Mouse (Mus musculus) megakaryocyte-erythroid progenitor cell, adult 5-6 weeks (primary cell): Measurements from ENCODE around the gene Cxcr2. TPM values are rescaled to one million over a fixed set of nuclear protein-coding genes. Genes with fewer than 3 reads are reported as not detected.
A peak's percentile ranks its signal among the peaks of the same experiment; 100 is the strongest.

Experiments
- ATAC-seq: replicated peaks from 2 replicates; pipeline ENCODE4 v1.8.0; 2016; ENCODE audit warnings: mild to moderate bottlenecking, inconsistent platforms; ENCODE audit not compliant: severe bottlenecking, poor library complexity, low FRiP score, low TSS enrichment
- total RNA-seq, 2 experiments: library from RNA; stranded (forward) in 1 of 2; stranded (reverse) in 1 of 2; fragments of 200-1000, 215-1000 nt in 1 of 2; fragments of >200 nt in 1 of 2; fragmentation: Nextera tagmentation in 1 of 2; gene quantifications; 2 replicates each; pipeline ENCODE4 v1.2.3; 2014 to 2017

The Cxcr2 gene
- total RNA-seq, 2 experiments from 2014 or later: 0.38 TPM; not detected in 1

GRCm38 (mm10) chr1:74192711-74193110 lies 38.9 kb downstream of the Cxcr2 start:
- no peak for ATAC-seq

DNA sequence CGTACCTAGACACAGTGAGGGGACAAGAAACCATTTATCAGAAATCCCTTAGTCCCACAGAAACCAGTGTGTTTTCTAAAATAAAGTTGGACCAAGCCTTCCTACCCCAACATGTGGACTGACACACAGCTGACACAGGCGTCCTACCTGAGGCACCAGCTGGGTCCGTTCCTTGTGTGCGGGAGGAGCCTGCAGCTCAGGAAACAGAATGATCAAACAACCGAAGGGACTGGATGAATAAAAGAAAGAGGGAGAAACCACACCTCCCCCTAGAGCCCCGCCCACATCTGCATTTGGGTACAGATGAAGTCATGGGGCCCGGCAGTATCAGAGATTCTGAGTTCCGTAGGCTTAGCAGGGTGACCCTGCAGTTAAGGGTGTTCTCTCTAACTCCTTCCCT lies 40.7 kb downstream of the Cxcr2 start, which contains the start of gene Cxcr1:
Cxcr1 (minus strand) TSS at position 187 of the 400 bp plus-strand sequence.
- no peak for ATAC-seq

GRCm38 (mm10) chr1:74195961-74196360 lies 42.2 kb downstream of the Cxcr2 start:
- peak; percentile 80 for ATAC-seq

- ATAC-seq: no peak
These were observed 43.0 kb downstream of the Cxcr2 start for GRCm38 (mm10) chr1:74196621-74197419.

DNA sequence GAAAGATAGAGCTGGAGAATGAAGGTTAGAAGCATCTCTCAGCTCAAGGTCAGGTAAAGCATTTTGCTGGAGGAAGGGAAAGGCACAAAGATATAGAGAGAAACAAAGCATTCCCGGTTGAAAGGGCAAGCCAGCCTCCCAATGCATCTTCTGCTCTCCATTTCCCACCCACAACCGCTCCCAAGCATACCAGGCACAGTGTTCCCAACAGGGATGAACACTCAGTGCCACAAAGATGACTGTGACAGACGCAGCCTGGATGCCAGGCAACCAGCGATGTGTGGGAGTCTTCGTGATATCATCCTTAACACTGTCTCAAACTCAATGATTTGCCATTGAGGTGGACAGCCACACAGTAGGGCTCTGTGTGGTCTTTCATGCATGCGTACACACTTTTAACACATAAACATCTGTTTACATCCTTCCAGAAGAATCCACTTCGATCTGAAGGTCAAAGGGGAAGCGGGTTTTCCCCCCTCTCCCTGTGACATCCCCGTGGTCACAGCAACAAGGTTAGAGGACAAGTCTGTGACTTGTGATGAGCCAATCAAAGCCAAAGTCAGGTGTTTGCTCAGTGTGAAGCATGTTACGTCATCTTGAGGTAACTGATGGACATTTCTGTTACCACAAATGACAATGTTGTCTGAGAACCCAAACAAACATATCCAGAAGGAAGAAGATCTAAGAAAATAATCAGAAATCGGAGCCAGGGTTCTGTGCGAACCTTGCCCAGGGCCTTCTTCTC lies 44.1 kb downstream of the Cxcr2 start:
- no peak for ATAC-seq

DNA sequence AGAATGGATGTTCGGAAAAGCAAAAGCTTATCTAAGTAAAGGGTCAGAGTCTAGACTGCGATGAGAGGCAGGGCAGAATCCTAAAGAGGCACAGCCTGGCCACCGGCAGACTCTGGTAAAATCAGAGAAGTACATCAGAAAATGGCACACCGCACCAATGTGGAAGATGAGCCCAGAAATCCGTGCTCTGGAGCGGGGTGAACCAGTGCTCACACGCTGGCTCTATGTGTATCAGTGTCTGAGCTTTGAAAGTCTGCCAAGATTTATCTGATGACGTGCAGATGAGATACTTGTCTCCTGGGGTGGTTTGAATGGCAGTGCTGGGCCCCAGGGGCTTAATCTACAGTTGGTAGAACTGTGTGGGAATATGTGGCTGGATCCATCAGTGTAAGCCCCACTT lies 45.3 kb downstream of the Cxcr2 start:
- ATAC-seq: no peak

DNA sequence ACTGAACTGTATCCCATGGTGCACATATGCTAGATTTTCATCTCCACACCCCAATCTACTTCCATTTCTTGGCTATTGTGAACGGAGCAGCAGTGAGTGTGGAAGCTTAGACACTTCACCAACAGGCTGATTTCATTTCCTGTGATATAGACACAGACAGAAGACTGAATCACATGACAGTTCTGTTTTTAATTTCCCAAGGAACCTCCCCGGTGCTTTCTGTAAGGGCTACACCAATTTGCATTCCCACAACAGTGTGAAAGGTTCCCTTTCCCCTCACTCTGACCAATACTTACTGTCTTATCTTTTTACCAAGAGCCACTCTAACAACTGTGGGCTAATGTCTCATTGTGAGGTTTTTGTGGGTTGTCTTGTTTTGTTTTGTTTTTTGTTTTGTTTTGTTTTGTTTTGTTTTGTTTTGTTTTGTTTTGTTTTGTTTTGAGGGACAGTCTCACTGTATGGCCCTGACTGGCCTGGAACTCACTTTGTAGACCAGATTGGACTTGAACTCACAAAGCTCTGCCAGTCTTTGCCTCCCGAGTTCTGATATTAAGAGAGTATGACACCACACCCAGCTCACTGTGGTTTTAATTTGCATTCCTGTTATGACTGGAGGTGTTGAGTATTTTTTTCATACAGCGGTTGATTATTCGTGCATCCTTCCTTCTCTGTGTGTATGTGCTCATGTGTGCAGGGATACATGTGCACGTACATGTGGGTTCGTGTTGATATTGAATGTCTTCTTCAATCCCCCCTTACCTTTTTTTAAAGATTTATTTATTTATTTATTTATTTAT lies 47.5 kb downstream of the Cxcr2 start:
- ATAC-seq: no peak

- no peak for ATAC-seq
These were observed 49.7 kb downstream of the Cxcr2 start for GRCm38 (mm10) chr1:74203457-74203856.

GRCm38 (mm10) chr1:74205881-74206280 lies 52.1 kb downstream of the Cxcr2 start:
- ATAC-seq: no peak

- 0 out of 2 replicates have a peak, but pooled peaks have one; percentile 28 for ATAC-seq
These were observed 52.9 kb downstream of the Cxcr2 start for GRCm38 (mm10) chr1:74206642-74207041.

- ATAC-seq: no peak
These were observed 54.1 kb downstream of the Cxcr2 start for GRCm38 (mm10) chr1:74207906-74208305.

DNA sequence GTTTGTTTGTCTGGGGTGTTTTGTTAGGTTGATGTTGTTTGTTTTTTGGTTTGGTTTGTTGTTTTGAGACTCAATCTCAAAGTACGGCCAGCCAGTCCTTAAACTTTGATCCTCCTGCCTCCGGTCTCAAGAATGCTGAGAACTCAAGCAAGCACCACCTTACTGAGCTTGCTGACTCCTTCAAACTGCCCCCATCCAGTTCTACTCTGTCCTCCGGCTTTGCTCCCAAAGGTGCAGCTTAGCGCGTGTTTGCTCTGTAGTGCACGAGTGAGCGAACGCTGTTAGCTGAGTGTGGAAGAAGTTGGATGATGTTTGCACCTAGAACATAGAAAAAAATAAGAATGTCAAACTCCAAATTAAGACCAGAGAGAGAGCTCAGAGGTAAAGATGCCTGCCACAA lies 55.2 kb downstream of the Cxcr2 start:
- no peak for ATAC-seq

Other genes starting within 250 kb of the Cxcr2 start
- gene Tns1, start 29.5 kb upstream of the Cxcr2 start, total RNA-seq (2014; fragmentation: Nextera tagmentation): 62.1 and 69.2 TPM in 2 replicates
- 17.3 and 25.3 TPM in 2 replicates for gene Tns1, start 29.5 kb upstream of the Cxcr2 start, total RNA-seq (2017)
- not detected in 2 replicates for gene Rufy4, start 28.4 kb upstream of the Cxcr2 start, total RNA-seq (2014; fragmentation: Nextera tagmentation)
- 0.70 TPM in 1 of 2 replicates, not detected in the other for gene Rufy4, start 28.4 kb upstream of the Cxcr2 start, total RNA-seq (2017)
- not detected in 2 replicates for gene Cxcr1, start 40.6 kb downstream of the Cxcr2 start, total RNA-seq (2014; fragmentation: Nextera tagmentation)
- gene Cxcr1, start 40.6 kb downstream of the Cxcr2 start, total RNA-seq (2017): not detected in 2 replicates
- gene Arpc2, start 82.1 kb downstream of the Cxcr2 start, total RNA-seq (2014; fragmentation: Nextera tagmentation): 211 and 242 TPM in 2 replicates
- gene Arpc2, start 82.1 kb downstream of the Cxcr2 start, total RNA-seq (2017): 228 and 233 TPM in 2 replicates
- gene Gpbar1, start 124.6 kb downstream of the Cxcr2 start, total RNA-seq (2014; fragmentation: Nextera tagmentation): 1.0 TPM in 1 of 2 replicates, not detected in the other
- not detected in 2 replicates for gene Gpbar1, start 124.6 kb downstream of the Cxcr2 start, total RNA-seq (2017)
- 78.9 and 90.5 TPM in 2 replicates for gene Aamp, start 130.7 kb downstream of the Cxcr2 start, total RNA-seq (2014; fragmentation: Nextera tagmentation)
- 84.4 and 95.3 TPM in 2 replicates for gene Aamp, start 130.7 kb downstream of the Cxcr2 start, total RNA-seq (2017)
- gene Pnkd, start 130.9 kb downstream of the Cxcr2 start, total RNA-seq (2014; fragmentation: Nextera tagmentation): 22.4 and 50.1 TPM in 2 replicates
- 14.1 and 22.8 TPM in 2 replicates for gene Pnkd, start 130.9 kb downstream of the Cxcr2 start, total RNA-seq (2017)
- 10.1 and 16.8 TPM in 2 replicates for gene Tmbim1, start 151.6 kb downstream of the Cxcr2 start, total RNA-seq (2014; fragmentation: Nextera tagmentation)
- 13.6 and 13.9 TPM in 2 replicates for gene Tmbim1, start 151.6 kb downstream of the Cxcr2 start, total RNA-seq (2017)
- not detected in 2 replicates for gene Catip, start 208.1 kb downstream of the Cxcr2 start, total RNA-seq (2014; fragmentation: Nextera tagmentation)
- not detected in 2 replicates for gene Catip, start 208.1 kb downstream of the Cxcr2 start, total RNA-seq (2017)
- not detected in 2 replicates for gene Slc11a1, start 221.2 kb downstream of the Cxcr2 start, total RNA-seq (2014; fragmentation: Nextera tagmentation)
- 0.42 TPM in 1 of 2 replicates, not detected in the other for gene Slc11a1, start 221.2 kb downstream of the Cxcr2 start, total RNA-seq (2017)
- 84.0 and 87.0 TPM in 2 replicates for gene Ctdsp1, start 237.5 kb downstream of the Cxcr2 start, total RNA-seq (2014; fragmentation: Nextera tagmentation)
- 19.5 and 26.8 TPM in 2 replicates for gene Ctdsp1, start 237.5 kb downstream of the Cxcr2 start, total RNA-seq (2017)